Mouse (Mus musculus): ENCODE data around the gene Rasgrp3. TPM values are rescaled to one million over a fixed set of nuclear protein-coding genes. Genes with fewer than 3 reads are reported as not detected.

Rasgrp3 gene
- total RNA-seq, 2 experiments from 2014 or later = 7.4 to 9.0 TPM

- intact Hi-C loops (cut with DNase I) = loop anchor here (5.0 kb wide), 1 partner anchor 74 kb away; no protein-coding TSS in a partner anchor
These were observed 27.9 kb downstream of the Rasgrp3 start for GRCm38 (mm10) chr17:75463645-75464044.

DNA sequence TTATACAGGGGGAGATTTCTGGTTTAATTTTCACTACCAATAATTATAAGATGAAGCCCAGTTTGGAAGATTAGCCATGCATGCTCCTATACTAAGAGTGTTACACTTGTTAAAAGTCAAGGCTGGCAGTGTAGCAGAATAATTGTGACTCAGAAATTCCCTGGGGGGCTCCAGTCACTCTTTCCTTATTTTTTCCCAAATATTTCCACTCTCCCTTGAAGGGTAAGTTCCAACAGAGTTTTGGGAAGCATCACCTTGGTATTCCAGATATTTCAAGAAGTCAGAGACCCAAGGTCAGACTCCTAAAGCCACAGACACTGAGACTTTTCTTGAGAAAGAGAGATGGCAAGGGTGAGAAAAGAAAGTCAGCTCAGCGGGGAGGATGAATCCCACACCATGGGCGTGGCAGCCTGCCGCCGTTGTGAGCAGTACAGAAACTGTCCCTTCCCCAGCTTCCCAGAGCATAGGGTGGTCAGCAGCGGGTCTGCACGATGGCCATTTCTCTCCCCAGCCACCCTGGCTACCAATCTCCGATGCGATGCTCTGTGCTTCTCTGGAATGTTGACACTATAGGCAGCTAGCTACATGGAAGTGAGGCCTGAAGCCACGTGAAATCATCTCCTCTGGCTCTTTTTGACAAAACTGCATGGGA is 28.8 kb downstream of the Rasgrp3 start:
- intact Hi-C loops (cut with DNase I) = loop anchor here (5.0 kb wide), 1 partner anchor 73 kb away; no protein-coding TSS in a partner anchor

More at GRCm38 (mm10) chr17:75463645-75464044, 27.9 kb downstream of the Rasgrp3 start:
- no peak for TF ChIP-seq CTCF (IDR thresholded peaks at IDR 0.05)
- Histone ChIP-seq H3K4me3 (no peak overlapping the region), H3K27ac (no peak overlapping the region)
- no peak for DNase-seq (ENCODE audit: extremely low spot score in 1 of 2, low spot score in 2 of 2)

DNA sequence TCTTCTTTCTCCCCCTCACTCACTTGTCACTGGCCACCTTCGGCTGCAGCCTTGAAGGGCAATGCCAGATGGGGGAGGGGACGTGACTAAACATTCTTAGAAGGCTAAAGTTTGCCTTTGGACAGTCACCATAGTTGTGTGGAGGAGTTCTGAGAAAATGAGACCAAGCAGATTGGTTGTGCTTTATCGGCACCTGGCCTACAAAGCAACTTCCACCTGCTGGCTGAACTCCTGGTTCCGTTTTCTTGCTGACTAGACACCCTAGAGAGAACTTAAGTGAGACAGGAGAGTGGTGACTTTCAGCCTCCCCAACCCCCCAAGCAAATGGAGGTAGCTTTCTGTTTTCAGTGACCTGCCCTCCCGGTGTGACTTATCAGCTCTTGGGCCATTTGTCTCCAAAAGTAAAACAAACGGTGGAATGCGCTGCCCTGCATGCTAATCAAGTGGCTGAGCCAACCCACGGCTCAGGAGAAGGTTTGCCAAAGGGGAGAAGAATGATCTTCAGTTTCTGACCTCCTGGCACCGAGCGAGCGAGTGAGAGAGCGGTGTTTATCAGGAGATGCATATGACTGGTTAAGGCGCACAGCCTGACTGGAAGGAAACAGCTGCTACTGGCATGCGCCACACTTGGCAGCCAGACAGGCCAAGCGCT is 29.4 kb downstream of the Rasgrp3 start:
- DNase-seq (ENCODE audit: extremely low spot score in 1 of 2, low spot score in 2 of 2) = peak; percentile 59 to 62
- no peak for TF ChIP-seq CTCF (IDR thresholded peaks at IDR 0.05)
- Histone ChIP-seq H3K27ac (peak overlapping the region; percentile 81), H3K4me3 (peak overlapping the region; percentile 26)
- intact Hi-C loops (cut with DNase I) = loop anchor here (5.0 kb wide), 1 partner anchor 72 kb away; no protein-coding TSS in a partner anchor

More for the DNA sequence above, 28.8 kb downstream of the Rasgrp3 start:
- TF ChIP-seq CTCF (IDR thresholded peaks at IDR 0.05) = no peak
- Histone ChIP-seq H3K27ac (peak overlapping the region; percentile 81), H3K4me3 (no peak overlapping the region)
- no peak for DNase-seq (ENCODE audit: extremely low spot score in 1 of 2, low spot score in 2 of 2)

GRCm38 (mm10) chr17:75465635-75465997 is 29.9 kb downstream of the Rasgrp3 start:
- no peak for DNase-seq (ENCODE audit: extremely low spot score in 1 of 2, low spot score in 2 of 2)
- no peak for TF ChIP-seq CTCF (IDR thresholded peaks at IDR 0.05)
- intact Hi-C loops (cut with DNase I) = no loop called here
- Histone ChIP-seq H3K4me3 (peak overlapping the region; percentile 26), H3K27ac (peak overlapping the region; percentile 81; the same call in 1 of the 2 replicates)

DNA sequence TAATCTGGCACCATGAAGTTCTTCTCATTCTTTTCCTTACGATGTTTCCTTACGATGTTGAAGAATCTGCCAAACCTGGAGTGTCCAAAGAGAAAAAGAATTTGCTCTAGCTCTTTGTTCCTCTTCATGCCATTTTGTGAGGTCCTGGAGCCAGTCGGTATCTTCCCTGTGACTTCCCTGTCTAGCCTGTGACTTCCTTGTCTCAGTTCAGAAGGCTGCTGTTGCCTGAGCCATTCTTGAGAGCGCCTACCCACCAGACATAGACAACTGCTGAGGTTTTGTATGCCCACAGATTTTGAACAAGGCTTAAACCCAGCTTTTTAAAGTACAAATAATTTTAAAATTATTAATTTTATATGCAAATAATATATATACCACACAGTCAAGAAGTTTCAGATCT is 31.3 kb downstream of the Rasgrp3 start:
- intact Hi-C loops (cut with DNase I) = no loop called here
- TF ChIP-seq CTCF (IDR thresholded peaks at IDR 0.05) = no peak
- no peak overlapping the region for H3K4me3 ChIP-seq
- H3K27ac ChIP-seq = peak overlapping the region; percentile 13; the same call in 1 of the 2 replicates
- no peak for DNase-seq (ENCODE audit: extremely low spot score in 1 of 2, low spot score in 2 of 2)

- Histone ChIP-seq H3K27ac (peak overlapping the region; percentile 13; the same call in 1 of the 2 replicates), H3K4me3 (no peak overlapping the region)
- no peak for TF ChIP-seq CTCF (IDR thresholded peaks at IDR 0.05)
- DNase-seq (ENCODE audit: extremely low spot score in 1 of 2, low spot score in 2 of 2) = no peak
- intact Hi-C loops (cut with DNase I) = no loop called here
These were observed 31.8 kb downstream of the Rasgrp3 start for GRCm38 (mm10) chr17:75467526-75467925.

GRCm38 (mm10) chr17:75468479-75469114 is 32.9 kb downstream of the Rasgrp3 start:
- DNase-seq (ENCODE audit: extremely low spot score in 1 of 2, low spot score in 2 of 2) = no peak
- TF ChIP-seq CTCF (IDR thresholded peaks at IDR 0.05) = no peak
- no peak overlapping the region for H3K4me3 ChIP-seq
- intact Hi-C loops (cut with DNase I) = no loop called here
- no peak overlapping the region for H3K27ac ChIP-seq

DNA sequence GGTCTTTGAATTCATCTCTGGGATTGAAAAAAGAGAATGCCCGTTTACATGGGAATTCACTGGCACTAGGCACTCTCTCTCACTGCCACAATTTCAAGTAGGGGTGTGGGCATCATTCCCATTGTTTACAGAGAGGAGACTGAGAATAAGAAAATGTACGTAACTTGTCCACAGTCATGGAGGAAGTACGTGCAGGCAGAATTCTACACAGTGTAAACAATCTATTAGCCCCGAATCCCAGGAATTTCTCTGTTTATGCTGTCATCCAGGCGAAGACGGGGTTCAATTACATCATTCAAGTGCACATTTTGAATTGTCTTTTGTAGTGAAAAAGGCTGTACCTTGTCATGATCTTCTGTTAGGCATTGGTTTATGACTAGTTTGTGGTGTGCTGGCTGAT is 34.6 kb downstream of the Rasgrp3 start:
- Histone ChIP-seq H3K27ac (no peak overlapping the region), H3K4me3 (no peak overlapping the region)
- intact Hi-C loops (cut with DNase I) = no loop called here
- no peak for DNase-seq (ENCODE audit: extremely low spot score in 1 of 2, low spot score in 2 of 2)
- no peak for TF ChIP-seq CTCF (IDR thresholded peaks at IDR 0.05)

- no peak for DNase-seq (ENCODE audit: extremely low spot score in 1 of 2, low spot score in 2 of 2)
- Histone ChIP-seq H3K27ac (no peak overlapping the region), H3K4me3 (no peak overlapping the region)
- intact Hi-C loops (cut with DNase I) = no loop called here
- no peak for TF ChIP-seq CTCF (IDR thresholded peaks at IDR 0.05)
These were observed 35.4 kb downstream of the Rasgrp3 start for GRCm38 (mm10) chr17:75470885-75471610.

DNA sequence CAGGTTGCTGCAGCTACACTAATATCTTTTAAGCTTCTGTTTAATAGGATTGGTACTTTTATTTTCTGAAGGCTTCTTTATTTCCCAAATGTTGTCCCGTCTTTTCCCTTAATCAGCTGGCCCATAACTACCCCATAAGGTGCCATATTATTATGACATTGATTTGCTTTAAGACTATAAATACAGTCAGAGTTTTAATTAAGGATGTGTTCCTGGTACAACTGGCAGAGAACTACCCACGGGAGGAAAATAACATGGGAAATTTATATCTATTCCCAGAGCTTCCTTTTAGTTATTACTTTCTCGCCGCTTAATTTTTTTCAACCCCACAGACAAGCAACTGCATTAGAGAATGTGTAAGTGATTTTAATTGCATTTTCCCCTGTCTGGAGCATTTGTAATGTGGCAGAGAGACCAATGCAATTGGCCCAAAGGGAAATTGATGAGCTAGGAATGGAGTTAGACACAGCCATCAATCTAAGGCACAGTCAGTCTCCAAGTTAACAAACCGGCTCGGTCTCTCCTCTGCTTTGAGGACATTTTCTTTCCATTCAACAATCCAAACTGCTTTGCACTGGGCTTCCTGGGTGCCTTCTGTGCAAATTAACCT is 36.1 kb downstream of the Rasgrp3 start:
- no peak for TF ChIP-seq CTCF (IDR thresholded peaks at IDR 0.05)
- Histone ChIP-seq H3K4me3 (no peak overlapping the region), H3K27ac (peak overlapping the region; percentile 6; the same call in 1 of the 2 replicates)
- no peak for DNase-seq (ENCODE audit: extremely low spot score in 1 of 2, low spot score in 2 of 2)
- intact Hi-C loops (cut with DNase I) = no loop called here

DNA sequence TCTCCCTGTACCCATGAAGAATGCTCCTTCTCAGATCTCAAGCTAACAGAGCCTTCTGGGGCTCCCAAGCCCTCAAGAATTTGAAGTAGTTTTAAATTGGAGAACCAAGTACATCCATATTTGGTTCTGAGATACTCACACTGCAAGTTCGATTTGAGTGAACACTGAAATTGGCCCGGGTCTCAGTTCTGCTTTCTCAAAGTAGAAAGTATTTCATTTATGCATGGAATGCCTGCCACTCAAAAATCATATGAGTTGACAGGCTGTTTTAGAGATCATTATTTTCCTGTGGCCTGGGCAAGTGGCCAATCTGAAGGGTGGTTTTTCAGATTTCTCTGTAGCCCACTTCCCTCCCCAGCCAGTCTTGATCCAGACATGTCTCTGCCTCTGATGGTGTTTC is 36.7 kb downstream of the Rasgrp3 start:
- no peak for DNase-seq (ENCODE audit: extremely low spot score in 1 of 2, low spot score in 2 of 2)
- Histone ChIP-seq H3K27ac (peak overlapping the region; percentile 6; the same call in 1 of the 2 replicates), H3K4me3 (no peak overlapping the region)
- intact Hi-C loops (cut with DNase I) = no loop called here
- no peak for TF ChIP-seq CTCF (IDR thresholded peaks at IDR 0.05)

All from left cerebral cortex, adult 2 months (tissue).